Mouse (Mus musculus): ENCODE measurements around the gene Smim4. TPM values are rescaled to one million over a fixed set of nuclear protein-coding genes. Genes with fewer than 3 reads are reported as not detected.

The Smim4 gene
- polyA plus RNA-seq, 1 experiment from 2014 or later: 38.4 TPM

DNA sequence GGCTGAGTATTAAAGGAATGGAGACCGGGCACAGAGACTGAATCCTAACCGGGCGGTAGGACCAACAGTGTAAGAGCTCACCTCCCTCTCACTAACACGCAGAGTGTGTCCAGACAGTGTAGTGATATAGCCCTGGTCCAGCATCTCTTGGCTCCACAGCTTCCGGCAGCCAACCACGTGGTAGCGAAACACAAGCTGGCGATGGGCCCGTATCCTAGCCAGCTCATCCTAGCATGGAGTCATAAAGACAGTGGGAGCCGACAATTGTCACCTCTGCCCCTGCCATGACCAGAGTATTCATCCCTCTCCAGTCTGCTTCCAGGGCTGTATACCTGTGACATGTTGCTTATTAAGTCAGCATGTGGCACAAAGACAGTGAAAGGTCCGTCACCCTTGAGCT is 16.9 kb upstream of the Smim4 start:
- Histone ChIP-seq H3K9ac (ENCODE audit: low read depth, low read length) (no peak overlapping the region), H3K27me3 (ENCODE audit: control insufficient read depth, insufficient read depth, low read depth, low read length) (no peaks in the 10 kb centered on the region), H3K4me2 (ENCODE audit: low read length) (no peak overlapping the region), H3K4me3 (ENCODE audit: low read depth, low read length) (no peak overlapping the region), H3K36me3 (ENCODE audit: control insufficient read depth, insufficient read depth, low read length) (no peaks in the 10 kb centered on the region), H3K4me1 (ENCODE audit: control insufficient read depth, insufficient read depth, low read length) (no peaks in the 10 kb centered on the region), H3K9me3 (replicated peaks; ENCODE audit: control insufficient read depth, low read length, poor library complexity, severe bottlenecking) (no peaks in the 10 kb centered on the region), H3K27ac (ENCODE audit: low read length) (no peak overlapping the region)
- ATAC-seq: no peak
- WGBS: 93% methylated on average over 11 of the region's 11 CpGs

- Histone ChIP-seq H3K27me3 (ENCODE audit: control insufficient read depth, insufficient read depth, low read depth, low read length) (no peaks in the 10 kb centered on the region), H3K4me1 (ENCODE audit: control insufficient read depth, insufficient read depth, low read length) (no peaks in the 10 kb centered on the region), H3K4me2 (ENCODE audit: low read length) (no peak overlapping the region), H3K36me3 (ENCODE audit: control insufficient read depth, insufficient read depth, low read length) (peaks cover 22% of the 10 kb centered on the region), H3K27ac (ENCODE audit: low read length) (no peak overlapping the region), H3K9me3 (replicated peaks; ENCODE audit: control insufficient read depth, low read length, poor library complexity, severe bottlenecking) (no peaks in the 10 kb centered on the region), H3K9ac (ENCODE audit: low read depth, low read length) (no peak overlapping the region), H3K4me3 (ENCODE audit: low read depth, low read length) (no peak overlapping the region)
- WGBS: 95% methylated on average over 14 of the region's 14 CpGs
- no peak for ATAC-seq
Measured at GRCm38 (mm10) chr14:31141011-31141410, 12.3 kb upstream of the Smim4 start.

DNA sequence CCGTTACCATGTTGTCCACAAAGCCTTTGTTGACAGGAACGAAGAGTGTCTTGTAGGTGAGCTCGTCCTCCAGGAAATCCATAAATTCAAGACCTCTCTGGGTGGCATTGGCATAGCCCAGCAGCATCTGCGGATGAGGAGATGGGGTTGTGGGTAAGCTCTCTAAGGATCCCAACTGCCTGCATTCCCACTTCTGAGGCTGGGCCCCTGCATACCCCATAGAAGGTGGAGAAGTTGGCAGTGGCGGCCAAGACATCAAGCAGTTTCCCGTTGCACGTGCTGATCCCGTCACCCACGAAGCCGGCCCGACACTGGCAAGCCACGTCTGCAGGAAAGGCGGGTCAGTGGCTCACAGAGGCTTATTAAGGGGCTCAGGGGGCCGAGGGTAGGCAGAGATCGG is 11.4 kb upstream of the Smim4 start:
- Histone ChIP-seq H3K27me3 (ENCODE audit: control insufficient read depth, insufficient read depth, low read depth, low read length) (no peaks in the 10 kb centered on the region), H3K4me3 (ENCODE audit: low read depth, low read length) (no peak overlapping the region), H3K4me1 (ENCODE audit: control insufficient read depth, insufficient read depth, low read length) (no peaks in the 10 kb centered on the region), H3K36me3 (ENCODE audit: control insufficient read depth, insufficient read depth, low read length) (peaks cover 29% of the 10 kb centered on the region), H3K27ac (ENCODE audit: low read length) (no peak overlapping the region), H3K9ac (ENCODE audit: low read depth, low read length) (no peak overlapping the region), H3K4me2 (ENCODE audit: low read length) (no peak overlapping the region), H3K9me3 (replicated peaks; ENCODE audit: control insufficient read depth, low read length, poor library complexity, severe bottlenecking) (no peaks in the 10 kb centered on the region)
- ATAC-seq: no peak
- 87% methylated on average over 15 of the region's 15 CpGs for WGBS

DNA sequence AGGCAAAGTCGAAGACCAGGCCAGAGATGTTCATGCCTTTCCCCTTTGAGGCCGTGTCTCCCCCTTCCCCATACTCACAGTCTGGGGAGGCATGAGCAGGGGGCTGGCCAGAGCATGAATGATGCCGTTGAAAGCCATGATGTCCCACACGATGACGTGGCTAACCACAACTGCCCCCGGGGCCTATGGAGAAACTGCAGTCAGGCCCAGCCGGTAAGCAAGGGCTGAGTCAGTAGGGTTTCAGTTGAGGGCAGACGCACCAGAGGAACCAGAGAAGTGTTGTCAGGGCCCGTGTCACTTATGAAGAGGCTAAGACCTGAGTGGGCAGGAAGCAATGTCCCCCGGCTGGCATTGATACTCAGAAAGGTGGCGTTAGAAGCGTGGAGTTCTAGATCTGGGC is 10.9 kb upstream of the Smim4 start:
- H3K9me3 ChIP-seq (replicated peaks; ENCODE audit: control insufficient read depth, low read length, poor library complexity, severe bottlenecking): no peaks in the 10 kb centered on the region
- 91% methylated on average over 12 of the region's 12 CpGs for WGBS
- no peaks in the 10 kb centered on the region for H3K27me3 ChIP-seq (ENCODE audit: control insufficient read depth, insufficient read depth, low read depth, low read length)
- no peak overlapping the region for H3K4me3 ChIP-seq (ENCODE audit: low read depth, low read length)
- H3K27ac ChIP-seq (ENCODE audit: low read length): no peak overlapping the region
- no peaks in the 10 kb centered on the region for H3K4me1 ChIP-seq (ENCODE audit: control insufficient read depth, insufficient read depth, low read length)
- no peak overlapping the region for H3K4me2 ChIP-seq (ENCODE audit: low read length)
- ATAC-seq: no peak
- no peak overlapping the region for H3K9ac ChIP-seq (ENCODE audit: low read depth, low read length)
- peaks cover 29% of the 10 kb centered on the region for H3K36me3 ChIP-seq (ENCODE audit: control insufficient read depth, insufficient read depth, low read length)

DNA sequence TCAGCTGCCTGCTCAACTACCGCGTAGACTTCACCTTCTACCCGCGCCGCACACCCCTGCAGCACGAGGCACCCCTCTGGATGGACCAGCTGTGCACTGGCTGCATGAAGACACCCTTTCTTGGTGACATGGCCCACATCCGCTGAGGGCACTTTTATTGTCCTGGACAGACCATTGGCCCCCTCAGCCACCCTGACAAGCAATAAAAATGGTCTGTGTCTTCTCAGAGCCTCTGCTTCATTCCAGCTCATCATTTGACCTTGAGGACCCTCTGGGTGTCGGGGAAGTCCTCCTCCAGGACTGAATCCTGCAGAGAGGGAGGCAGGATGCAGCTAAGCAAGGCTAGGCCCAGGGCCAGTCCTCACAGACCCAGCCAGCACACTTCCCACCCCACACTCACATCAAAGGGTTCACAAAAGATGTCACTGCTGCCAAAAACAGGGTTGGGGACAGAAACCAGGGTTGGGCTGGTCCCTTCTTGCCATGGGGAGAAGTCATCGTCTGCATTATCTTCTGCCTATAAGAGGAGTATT is 10.2 kb upstream of the Smim4 start:
- Histone ChIP-seq H3K9ac (ENCODE audit: low read depth, low read length) (no peak overlapping the region), H3K4me2 (ENCODE audit: low read length) (no peak overlapping the region), H3K4me3 (ENCODE audit: low read depth, low read length) (no peak overlapping the region), H3K27ac (ENCODE audit: low read length) (no peak overlapping the region), H3K27me3 (ENCODE audit: control insufficient read depth, insufficient read depth, low read depth, low read length) (no peaks in the 10 kb centered on the region), H3K4me1 (ENCODE audit: control insufficient read depth, insufficient read depth, low read length) (peaks cover 5% of the 10 kb centered on the region; the same call in 1 of the 2 replicates), H3K36me3 (ENCODE audit: control insufficient read depth, insufficient read depth, low read length) (peaks cover 29% of the 10 kb centered on the region), H3K9me3 (replicated peaks; ENCODE audit: control insufficient read depth, low read length, poor library complexity, severe bottlenecking) (no peaks in the 10 kb centered on the region)
- no peak for ATAC-seq
- WGBS: 93% methylated on average over 9 of the region's 9 CpGs

DNA sequence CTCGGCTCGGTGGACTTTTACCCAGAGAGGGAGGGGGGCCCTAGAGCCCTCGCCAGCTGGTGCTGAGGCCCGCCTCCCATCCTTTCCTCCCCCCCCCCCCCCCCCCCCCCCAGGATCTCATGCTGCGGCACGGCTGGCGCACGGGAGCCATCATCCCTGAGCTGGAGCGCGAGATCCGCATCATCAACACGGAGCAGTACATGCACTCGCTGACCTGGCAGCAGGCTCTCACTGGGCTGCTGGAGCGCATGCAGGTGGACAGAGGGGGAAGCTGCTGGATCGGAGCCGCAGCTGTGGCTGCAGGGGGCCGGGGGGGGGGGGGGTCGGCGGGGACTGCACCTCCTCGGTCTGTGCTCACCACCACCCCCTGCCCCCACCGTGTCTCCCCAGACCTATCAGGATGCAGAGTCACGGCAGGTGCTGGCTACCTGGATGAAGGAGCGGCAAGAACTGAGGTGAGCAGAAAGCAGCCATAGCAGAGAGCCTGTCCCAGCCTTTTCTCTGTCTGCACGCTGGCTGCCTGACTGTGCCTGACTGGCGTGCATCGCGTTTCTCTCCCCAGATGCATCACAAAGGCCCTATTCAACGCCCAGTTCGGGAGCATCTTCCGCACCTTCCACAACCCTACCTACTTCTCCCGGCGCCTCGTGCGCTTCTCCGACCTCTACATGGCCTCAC is 9.6 kb upstream of the Smim4 start:
- peaks cover 29% of the 10 kb centered on the region for H3K36me3 ChIP-seq (ENCODE audit: control insufficient read depth, insufficient read depth, low read length)
- H3K4me3 ChIP-seq (ENCODE audit: low read depth, low read length): no peak overlapping the region
- no peak for ATAC-seq
- no peak overlapping the region for H3K9ac ChIP-seq (ENCODE audit: low read depth, low read length)
- no peak overlapping the region for H3K4me2 ChIP-seq (ENCODE audit: low read length)
- H3K27ac ChIP-seq (ENCODE audit: low read length): no peak overlapping the region
- peaks cover 6% of the 10 kb centered on the region; the same call in 1 of the 2 replicates for H3K4me1 ChIP-seq (ENCODE audit: control insufficient read depth, insufficient read depth, low read length)
- no peaks in the 10 kb centered on the region for H3K9me3 ChIP-seq (replicated peaks; ENCODE audit: control insufficient read depth, low read length, poor library complexity, severe bottlenecking)
- no peaks in the 10 kb centered on the region for H3K27me3 ChIP-seq (ENCODE audit: control insufficient read depth, insufficient read depth, low read depth, low read length)
- 76% methylated on average over 25 of the region's 35 CpGs for WGBS

GRCm38 (mm10) chr14:31137791-31138190 is 9.0 kb upstream of the Smim4 start:
- H3K9me3 ChIP-seq (replicated peaks; ENCODE audit: control insufficient read depth, low read length, poor library complexity, severe bottlenecking): no peaks in the 10 kb centered on the region
- no peak overlapping the region for H3K4me3 ChIP-seq (ENCODE audit: low read depth, low read length)
- H3K9ac ChIP-seq (ENCODE audit: low read depth, low read length): no peak overlapping the region
- H3K36me3 ChIP-seq (ENCODE audit: control insufficient read depth, insufficient read depth, low read length): peaks cover 29% of the 10 kb centered on the region
- H3K4me2 ChIP-seq (ENCODE audit: low read length): no peak overlapping the region
- peaks cover 11% of the 10 kb centered on the region for H3K4me1 ChIP-seq (ENCODE audit: control insufficient read depth, insufficient read depth, low read length)
- ATAC-seq: no peak
- no peaks in the 10 kb centered on the region for H3K27me3 ChIP-seq (ENCODE audit: control insufficient read depth, insufficient read depth, low read depth, low read length)
- H3K27ac ChIP-seq (ENCODE audit: low read length): no peak overlapping the region
- WGBS: 73% methylated on average over 11 of the region's 11 CpGs

GRCm38 (mm10) chr14:31137281-31137595 is 8.5 kb upstream of the Smim4 start:
- no peak for ATAC-seq
- no peak overlapping the region for H3K9ac ChIP-seq (ENCODE audit: low read depth, low read length)
- H3K4me2 ChIP-seq (ENCODE audit: low read length): no peak overlapping the region
- 91% methylated on average over 10 of the region's 10 CpGs for WGBS
- no peaks in the 10 kb centered on the region for H3K27me3 ChIP-seq (ENCODE audit: control insufficient read depth, insufficient read depth, low read depth, low read length)
- peaks cover 29% of the 10 kb centered on the region for H3K36me3 ChIP-seq (ENCODE audit: control insufficient read depth, insufficient read depth, low read length)
- H3K4me3 ChIP-seq (ENCODE audit: low read depth, low read length): no peak overlapping the region
- no peak overlapping the region for H3K27ac ChIP-seq (ENCODE audit: low read length)
- no peaks in the 10 kb centered on the region for H3K9me3 ChIP-seq (replicated peaks; ENCODE audit: control insufficient read depth, low read length, poor library complexity, severe bottlenecking)
- peaks cover 15% of the 10 kb centered on the region for H3K4me1 ChIP-seq (ENCODE audit: control insufficient read depth, insufficient read depth, low read length)

DNA sequence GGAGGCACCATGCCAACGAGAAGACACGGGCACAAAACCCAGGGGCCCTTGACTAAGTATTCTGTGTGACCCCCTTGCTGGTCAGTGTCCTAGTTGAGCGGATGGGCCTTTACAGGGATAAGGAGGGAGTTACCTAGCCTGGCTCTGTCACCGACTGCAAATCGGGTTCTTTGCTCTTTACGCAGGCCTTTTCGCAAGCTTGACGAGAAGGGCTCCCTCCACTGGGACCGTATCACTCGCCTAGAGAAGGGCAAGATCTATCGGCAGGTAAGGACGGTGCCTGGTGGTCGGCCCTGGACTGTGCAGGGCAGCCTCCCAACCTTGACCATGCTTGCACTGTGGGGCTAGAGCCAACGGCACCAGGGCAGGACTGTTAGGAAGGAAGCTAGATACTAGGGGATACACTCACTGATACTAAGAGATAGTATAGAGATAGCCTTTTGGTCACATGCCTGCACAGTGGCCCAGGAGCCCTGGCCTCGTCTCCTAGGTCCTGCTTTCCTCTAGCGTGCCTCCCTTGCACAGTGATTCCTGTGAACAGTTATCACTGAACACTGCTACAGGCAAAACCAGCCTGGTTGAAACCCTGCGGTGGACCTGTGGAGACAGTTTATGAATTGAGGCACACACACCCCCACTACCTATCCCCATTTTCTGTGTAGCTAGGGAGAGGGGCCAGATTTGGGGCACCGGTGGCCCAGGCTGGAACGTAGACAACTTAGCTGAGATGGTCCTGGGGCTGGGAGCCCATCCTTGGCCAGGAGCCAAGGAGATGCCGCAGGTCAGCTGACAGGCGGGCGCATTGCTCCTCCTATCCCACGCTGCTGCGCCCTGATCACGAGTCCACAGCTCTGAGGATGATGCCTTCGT is 7.9 kb upstream of the Smim4 start:
- H3K9ac ChIP-seq (ENCODE audit: low read depth, low read length): no peak overlapping the region
- no peaks in the 10 kb centered on the region for H3K9me3 ChIP-seq (replicated peaks; ENCODE audit: control insufficient read depth, low read length, poor library complexity, severe bottlenecking)
- no peak overlapping the region for H3K27ac ChIP-seq (ENCODE audit: low read length)
- H3K4me1 ChIP-seq (ENCODE audit: control insufficient read depth, insufficient read depth, low read length): peaks cover 20% of the 10 kb centered on the region
- H3K36me3 ChIP-seq (ENCODE audit: control insufficient read depth, insufficient read depth, low read length): peaks cover 29% of the 10 kb centered on the region
- H3K4me3 ChIP-seq (ENCODE audit: low read depth, low read length): no peak overlapping the region
- WGBS: 93% methylated on average over 26 of the region's 26 CpGs
- no peak overlapping the region for H3K4me2 ChIP-seq (ENCODE audit: low read length)
- H3K27me3 ChIP-seq (ENCODE audit: control insufficient read depth, insufficient read depth, low read depth, low read length): no peaks in the 10 kb centered on the region
- ATAC-seq: no peak
